ENCODE assay signal across 21 mouse cellular contexts in the genomic region with DNA sequence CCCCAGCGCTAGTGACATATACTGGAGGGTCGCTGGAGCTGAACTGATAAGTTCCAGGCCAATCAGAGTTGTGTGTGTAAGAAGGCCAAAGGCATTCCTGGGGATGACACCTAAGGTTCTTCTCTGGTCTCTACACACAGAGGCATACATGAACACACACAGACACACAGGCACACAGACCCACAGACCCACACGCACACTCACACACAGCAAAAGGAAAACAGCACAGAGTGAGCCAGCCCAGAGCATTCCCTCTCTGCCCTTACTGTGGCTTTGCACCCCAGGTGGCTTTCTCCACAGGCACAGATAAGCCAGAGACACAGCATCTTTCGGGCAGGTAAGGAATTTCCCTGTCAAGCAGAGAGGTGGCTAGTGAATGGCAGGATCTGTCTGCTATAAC.
"Had no signal": no experiment of that assay in that cellular context is flagged by ENCODE, and none has a peak within 500 bp of the region (broad histone marks: within the 10 kb centered on the region; RNA-seq: fewer than 3 reads in every experiment).

No protein-coding gene starts in this region.

- DNase-seq: kidney, adult 11 months; kidney, adult 8-10 months; kidney, postnatal 10 days; kidney, postnatal 36 days; layer of hippocampus, postnatal 36 days; liver, postnatal 0 days; lung, embryonic 14.5 days; retina, postnatal 1 day; right cerebral cortex, postnatal 25 days; spleen, adult 18-20 months; thymus, postnatal 25 days had no signal

- H3K36me3 ChIP-seq: intestine, embryonic 15.5 days; kidney, embryonic 15.5 days; limb, embryonic 12.5 days; limb, embryonic 15.5 days; stomach, embryonic 15.5 days had no signal

- H3K4me3 ChIP-seq: intestine, embryonic 15.5 days; kidney, embryonic 15.5 days; left cerebral cortex, adult 2 months; limb, embryonic 12.5 days; limb, embryonic 15.5 days; stomach, embryonic 15.5 days had no signal

- ATAC-seq: intestine, embryonic 15.5 days; liver, postnatal 0 days; lung, postnatal 0 days had no signal

- H3K27ac ChIP-seq: intestine, embryonic 15.5 days; kidney, embryonic 15.5 days; left cerebral cortex, adult 2 months; limb, embryonic 12.5 days; limb, embryonic 15.5 days; liver, embryonic 14.5 days; macrophage; stomach, embryonic 15.5 days had no signal

- H3K27me3 ChIP-seq: intestine, embryonic 15.5 days; kidney, embryonic 15.5 days; limb, embryonic 15.5 days; stomach, embryonic 15.5 days had no signal

- H3K4me1 ChIP-seq: intestine, embryonic 15.5 days; kidney, embryonic 15.5 days; limb, embryonic 12.5 days; limb, embryonic 15.5 days; stomach, embryonic 15.5 days had no signal

- H3K4me2 ChIP-seq: intestine, embryonic 15.5 days; kidney, embryonic 15.5 days; limb, embryonic 12.5 days; limb, embryonic 15.5 days; liver, embryonic 11.5 days; lung, embryonic 14.5 days; stomach, embryonic 15.5 days had no signal

- H3K9ac ChIP-seq: intestine, embryonic 15.5 days; kidney, embryonic 15.5 days; limb, embryonic 12.5 days; limb, embryonic 15.5 days; liver, embryonic 14.5 days; liver, postnatal 0 days; lung, embryonic 14.5 days; stomach, embryonic 15.5 days had no signal

- H3K9me3 ChIP-seq: intestine, embryonic 15.5 days; kidney, embryonic 15.5 days; limb, embryonic 12.5 days; limb, embryonic 15.5 days; stomach, embryonic 15.5 days had no signal
